In the genomic region with DNA sequence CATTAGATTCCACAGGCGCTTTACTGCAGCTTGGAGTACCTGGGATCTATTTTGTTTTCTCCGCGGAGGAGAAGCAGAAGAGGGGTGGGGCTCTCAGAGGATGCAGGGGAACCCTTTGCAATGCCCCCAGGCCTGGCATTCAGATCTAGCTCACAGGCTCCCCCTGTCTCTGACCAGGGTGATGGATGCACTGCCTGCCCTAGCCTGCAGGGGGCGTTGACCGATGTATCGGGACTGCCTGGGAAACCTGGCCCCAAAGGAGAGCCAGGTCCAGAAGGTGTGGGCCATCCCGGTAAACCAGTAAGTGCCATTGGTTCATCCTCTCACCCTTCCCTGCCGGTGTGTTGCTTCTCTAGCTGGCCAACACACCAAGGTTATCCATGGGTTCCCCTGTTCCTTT, we compare ENCODE assay signal across 9 mouse cellular contexts. TPM values are rescaled to one million over a fixed set of nuclear protein-coding genes. Genes with fewer than 3 reads are reported as not detected.
DNase-seq lines count a peak whose midpoint lies in the region; ATAC-seq lines count a peak whose summit lies in the region.
"Had no signal": no experiment of that assay in that cellular context is flagged by ENCODE, and none has a peak within 500 bp of the region (broad histone marks: within the 10 kb centered on the region; RNA-seq: fewer than 3 reads in every experiment).

No protein-coding gene starts in this region.

- no peaks in the 10 kb centered on the region for H3K9me3 ChIP-seq in midbrain, embryonic 10.5 days (replicated peaks)
- no peaks in the 10 kb centered on the region for H3K9me3 ChIP-seq in midbrain, embryonic 13.5 days
- H3K9me3 ChIP-seq in embryonic facial prominence, embryonic 10.5 days = no peaks in the 10 kb centered on the region
- H3K9me3 ChIP-seq: heart, embryonic 15.5 days had no signal

- no peak overlapping the region for H3K4me3 ChIP-seq in midbrain, embryonic 10.5 days
- no peak overlapping the region for H3K4me3 ChIP-seq in midbrain, embryonic 13.5 days (replicated peaks)
- H3K4me3 ChIP-seq in embryonic facial prominence, embryonic 10.5 days = no peak overlapping the region
- H3K4me3 ChIP-seq: heart, embryonic 15.5 days had no signal

- H3K36me3 ChIP-seq in midbrain, embryonic 10.5 days = no peaks in the 10 kb centered on the region
- H3K36me3 ChIP-seq in midbrain, embryonic 13.5 days = no peaks in the 10 kb centered on the region
- H3K36me3 ChIP-seq in embryonic facial prominence, embryonic 10.5 days (replicated peaks) = no peaks in the 10 kb centered on the region
- H3K36me3 ChIP-seq: heart, embryonic 15.5 days had no signal

- ATAC-seq in midbrain, embryonic 13.5 days = no peak
- peak; percentile 71; the same call in 1 of the 2 replicates for ATAC-seq in megakaryocyte progenitor cell, adult 5-6 weeks (replicated peaks; ENCODE audit: poor library complexity)

- H3K9ac ChIP-seq in midbrain, embryonic 13.5 days (replicated peaks) = no peak overlapping the region
- H3K9ac ChIP-seq: heart, embryonic 15.5 days had no signal

- peak; percentile 45 to 50 for DNase-seq in cerebellum, adult 18-20 months
- DNase-seq in cerebellum, adult 11-12 months = no peak
- peak; percentile 30 for DNase-seq in midbrain, embryonic 10.5 days (ENCODE audit: low spot score)
- peak; percentile 44 for DNase-seq in embryonic facial prominence, embryonic 10.5 days (ENCODE audit: low spot score)
- DNase-seq in left cerebral cortex, adult 8-10 months (ENCODE audit: low spot score in 2 of 2) = no peak
- DNase-seq in adipocyte (ENCODE audit: low spot score) = no peak

- H3K27me3 ChIP-seq in midbrain, embryonic 10.5 days (ENCODE audit: low read depth, poor library complexity, severe bottlenecking) = no peaks in the 10 kb centered on the region
- no peaks in the 10 kb centered on the region for H3K27me3 ChIP-seq in midbrain, embryonic 13.5 days
- peaks cover 9% of the 10 kb centered on the region; the same call in 1 of the 2 replicates for H3K27me3 ChIP-seq in embryonic facial prominence, embryonic 10.5 days (replicated peaks; ENCODE audit: low read depth, poor library complexity, severe bottlenecking)

- WGBS in midbrain, embryonic 10.5 days = 14% methylated on average over 8 of the region's 8 CpGs
- 15% methylated on average over 8 of the region's 8 CpGs for WGBS in midbrain, embryonic 13.5 days
- 12% methylated on average over 8 of the region's 8 CpGs for WGBS in embryonic facial prominence, embryonic 10.5 days

- H3K27ac ChIP-seq in midbrain, embryonic 10.5 days (replicated peaks) = no peak overlapping the region
- H3K27ac ChIP-seq in midbrain, embryonic 13.5 days = no peak overlapping the region
- no peak overlapping the region for H3K27ac ChIP-seq in embryonic facial prominence, embryonic 10.5 days (replicated peaks)
- H3K27ac ChIP-seq: heart, embryonic 15.5 days had no signal

- H3K4me2 ChIP-seq in midbrain, embryonic 13.5 days (replicated peaks) = no peak overlapping the region
- H3K4me2 ChIP-seq: heart, embryonic 15.5 days had no signal

- peaks cover 7% of the 10 kb centered on the region; the same call in 1 of the 2 replicates for H3K4me1 ChIP-seq in midbrain, embryonic 10.5 days
- no peaks in the 10 kb centered on the region for H3K4me1 ChIP-seq in midbrain, embryonic 13.5 days (replicated peaks)
- peaks cover 14% of the 10 kb centered on the region; the same call in 1 of the 2 replicates for H3K4me1 ChIP-seq in embryonic facial prominence, embryonic 10.5 days
- H3K4me1 ChIP-seq: heart, embryonic 15.5 days had no signal

RNA-seq across cellular contexts. Expression of gene Col16a1, which starts 19.2 kb away (rescaled TPM):
- 3.8 and 5.8 TPM in 2 replicates for polyA plus RNA-seq in midbrain, embryonic 10.5 days (2016; fragmentation: Nextera tagmentation; extraction: Ambion mirVana)
- 2.9 and 3.4 TPM in 2 replicates for polyA plus RNA-seq in midbrain, embryonic 13.5 days (2015; fragmentation: Nextera tagmentation; extraction: Ambion mirVana)
- 4.7 and 7.2 TPM in 2 replicates for polyA plus RNA-seq in embryonic facial prominence, embryonic 10.5 days (2016; fragmentation: Nextera tagmentation; extraction: Ambion mirVana)
- total RNA-seq in megakaryocyte progenitor cell, adult 5-6 weeks (2015) = 0.24 and 1.1 TPM in 2 replicates
- 0.17 and 0.84 TPM in 2 replicates for total RNA-seq in megakaryocyte progenitor cell, adult 5-6 weeks (2017)
- total RNA-seq in left cerebral cortex, adult 8-10 months (2022) = 10 to 100 TPM; 14.6 to 26.0 (median 18.3) TPM

RNA-seq across cellular contexts. Expression of gene Pef1, which starts 35.5 kb away (rescaled TPM):
- polyA plus RNA-seq in midbrain, embryonic 10.5 days (2016; fragmentation: Nextera tagmentation; extraction: Ambion mirVana) = 74.0 and 76.9 TPM in 2 replicates
- 65.3 and 72.0 TPM in 2 replicates for polyA plus RNA-seq in midbrain, embryonic 13.5 days (2015; fragmentation: Nextera tagmentation; extraction: Ambion mirVana)
- polyA plus RNA-seq in embryonic facial prominence, embryonic 10.5 days (2016; fragmentation: Nextera tagmentation; extraction: Ambion mirVana) = 69.2 and 73.2 TPM in 2 replicates
- total RNA-seq in megakaryocyte progenitor cell, adult 5-6 weeks (2015) = 39.4 and 51.8 TPM in 2 replicates
- total RNA-seq in megakaryocyte progenitor cell, adult 5-6 weeks (2017) = 11.8 and 15.5 TPM in 2 replicates
- total RNA-seq in left cerebral cortex, adult 8-10 months (2022) = 10 to 100 TPM; 72.9 to 80.6 (median 76.1) TPM

Comparison
In these comparisons a context has a peak if more than half of its experiments do, and no peak if none do; other contexts are left out.
1. DNase-seq: peak in cerebellum, adult 18-20 months (2 of 2), midbrain, embryonic 10.5 days (single experiment) and embryonic facial prominence, embryonic 10.5 days (single experiment); none in cerebellum, adult 11-12 months (single experiment), left cerebral cortex, adult 8-10 months (0 of 2) and adipocyte (single experiment).